Mouse (Mus musculus) layer of hippocampus, adult 6 months (tissue): ENCODE measurements around the gene Spata6. TPM values are rescaled to one million over a fixed set of nuclear protein-coding genes. Genes with fewer than 3 reads are reported as not detected.

Experiments used
- long read RNA-seq, 2 experiments: library from polyadenylated mRNA; unstranded; transcript quantifications; one replicate each; pipeline ENCODE4 v2.0.0; 2019 to 2020
- polyA plus RNA-seq: library from polyadenylated mRNA; unstranded; fragments of <200 nt; fragmentation: Nextera tagmentation; gene quantifications from 2 replicates; pipeline ENCODE4 v1.2.3, GENCODE M21; 2021

Gene Spata6
- 5.1 and 6.7 TPM in 2 replicates for polyA plus RNA-seq
- long read RNA-seq, experiment 1, transcript Spata6-201 (13 exons, 2,466 nt): major isoform, 11 of 18 reads
- long read RNA-seq, experiment 1, partial matches to known transcripts: 1 of 18 reads
- long read RNA-seq, experiment 1, other reads (novel, unspliced or antisense): 6 of 18 reads
- long read RNA-seq, experiment 2, transcript Spata6-201 (13 exons, 2,466 nt): major isoform, 20 of 34 reads
- long read RNA-seq, experiment 2, partial matches to known transcripts: 0 of 34 reads
- long read RNA-seq, experiment 2, other reads (novel, unspliced or antisense): 13 of 34 reads

DNA sequence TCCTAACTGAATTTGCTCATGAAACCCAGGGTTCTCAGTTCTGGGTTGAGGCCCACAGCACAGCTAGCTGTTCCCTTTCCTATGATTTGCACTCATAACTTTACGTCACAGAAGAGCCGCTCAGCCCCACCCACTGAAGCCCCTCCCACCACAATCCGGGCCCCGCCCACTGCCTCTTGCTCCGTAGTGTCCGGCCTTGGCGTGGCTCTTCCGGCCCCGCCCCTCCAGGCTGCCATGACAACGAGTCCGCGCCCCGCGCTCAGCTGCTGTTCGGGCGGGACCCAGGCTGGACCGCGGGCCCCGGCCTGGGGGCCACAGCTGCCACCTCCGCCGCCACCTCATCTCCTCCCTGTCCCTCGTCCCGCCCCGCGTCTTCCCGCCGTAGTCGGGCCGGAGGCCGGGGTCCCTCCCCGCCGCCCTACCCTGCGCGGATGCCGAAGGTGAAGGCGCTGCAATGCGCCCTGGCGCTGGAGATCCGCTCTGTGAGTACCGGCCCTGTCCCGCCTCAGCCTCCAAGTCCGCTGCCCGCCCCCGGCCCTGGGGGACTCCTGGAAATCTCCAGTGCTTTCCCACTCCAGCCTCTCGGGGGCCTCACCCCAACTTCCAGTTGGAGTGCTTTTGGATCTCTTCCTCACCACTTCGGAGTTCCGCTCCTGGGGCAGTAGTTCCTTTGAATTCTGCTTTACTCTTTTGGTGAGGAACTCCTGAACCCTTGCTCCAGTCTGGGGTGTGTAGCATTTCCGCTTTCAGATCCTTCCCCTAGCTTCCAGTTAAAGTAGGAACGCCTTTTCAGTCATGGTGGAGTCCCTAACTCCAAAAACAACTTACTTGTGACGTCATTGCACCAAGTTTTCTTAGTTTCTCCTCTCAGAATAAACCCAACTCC, at the start of gene Spata6:
Gene Spata6, plus strand, starts transcription at position 209 of the 886 bp plus-strand sequence.

Other genes with a start within 250 kb of the Spata6 start
- not detected in 2 replicates for gene Slc5a9, start 182.9 kb downstream of the Spata6 start, polyA plus RNA-seq
- not detected in 2 replicates for gene Skint8, start 199.4 kb downstream of the Spata6 start, polyA plus RNA-seq